Mouse (Mus musculus) lung, postnatal 36 days (tissue): ENCODE measurements around the gene Kbtbd7.
"Not testable (repeated sequence)": the region's sequence is repeated elsewhere in the genome, so short reads cannot be mapped to it uniquely, and the experiment has no call there.

Experiments
- DNase-seq: peaks from one replicate; pipeline ENCODE4 v3.0.0; 2022; ENCODE audit warnings: mixed read lengths

Kbtbd7 gene

DNA sequence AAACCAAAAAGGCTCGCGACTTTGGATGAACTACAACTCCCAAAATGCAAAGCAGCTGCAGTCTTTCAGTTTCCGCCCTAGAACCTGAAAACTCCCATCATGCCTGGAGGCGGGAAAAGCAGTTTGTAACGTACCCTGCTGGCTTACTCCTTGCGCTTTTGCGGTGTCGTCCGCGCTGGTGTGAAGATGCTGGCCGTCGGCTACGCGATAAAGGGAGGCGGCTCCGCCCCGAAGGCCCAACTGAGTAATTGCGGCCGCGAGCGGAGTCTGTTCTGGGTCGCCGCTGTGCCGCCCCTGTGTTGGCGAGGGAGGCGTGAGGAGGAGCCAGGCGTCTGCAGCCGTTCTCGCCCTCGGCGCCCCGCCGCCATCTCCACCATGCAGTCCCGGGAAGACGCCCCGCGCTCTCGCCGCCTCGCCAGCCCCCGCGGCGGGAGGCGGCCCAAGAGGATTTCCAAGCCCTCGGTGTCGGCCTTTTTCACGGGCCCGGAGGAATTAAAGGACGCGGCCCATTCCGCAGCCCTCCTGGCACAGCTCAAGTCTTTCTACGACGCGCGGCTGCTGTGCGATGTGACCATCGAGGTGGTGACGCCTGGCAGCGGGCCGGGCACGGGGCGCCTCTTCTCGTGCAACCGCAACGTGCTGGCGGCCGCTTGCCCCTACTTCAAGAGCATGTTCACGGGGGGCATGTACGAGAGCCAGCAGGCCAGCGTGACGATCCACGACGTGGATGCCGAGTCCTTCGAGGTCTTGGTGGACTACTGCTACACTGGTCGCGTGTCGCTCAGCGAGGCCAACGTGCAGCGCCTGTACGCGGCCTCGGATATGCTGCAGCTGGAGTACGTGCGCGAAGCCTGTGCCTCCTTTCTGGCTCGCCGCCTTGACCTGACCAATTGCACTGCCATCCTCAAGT is 25.6 kb downstream of the Kbtbd7 start, which contains the start of gene Kbtbd6:
Kbtbd6 (plus strand) TSS at position 155 of the 910 bp plus-strand sequence.
- peak; percentile 89 for DNase-seq

DNA sequence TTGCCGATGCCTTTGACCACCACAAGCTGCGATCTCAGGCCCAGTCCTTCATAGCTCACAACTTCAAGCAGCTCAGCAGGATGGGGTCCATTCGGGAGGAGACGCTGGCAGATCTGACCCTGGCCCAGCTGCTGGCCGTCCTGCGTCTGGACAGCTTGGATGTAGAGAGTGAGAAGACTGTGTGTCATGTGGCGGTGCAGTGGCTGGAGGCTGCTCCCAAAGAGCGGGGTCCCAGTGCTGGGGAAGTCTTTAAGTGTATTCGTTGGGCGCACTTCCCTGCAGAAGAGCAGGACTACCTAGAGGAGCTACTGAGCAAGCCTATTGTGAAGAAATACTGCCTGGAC is 26.3 kb downstream of the Kbtbd7 start:
- not testable (repeated sequence) for DNase-seq

DNA sequence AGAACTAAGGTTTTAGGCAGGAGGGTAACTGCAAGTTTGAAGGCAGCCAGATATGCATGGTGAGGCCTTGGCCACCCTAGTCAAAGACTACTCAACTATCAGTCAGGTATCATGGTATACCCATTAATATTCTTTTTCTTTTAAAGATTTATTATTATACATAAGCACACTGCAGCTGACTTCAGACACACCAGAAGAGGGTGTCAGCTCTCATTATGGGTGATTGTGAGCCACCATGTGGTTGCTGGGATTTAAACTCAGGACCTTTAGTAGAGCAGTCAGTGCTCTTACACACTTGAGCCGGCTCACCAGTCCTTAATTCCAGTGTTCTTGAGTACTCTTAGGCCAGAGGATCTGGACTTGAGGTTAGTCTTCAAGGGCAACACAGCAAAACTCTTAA is 34.1 kb downstream of the Kbtbd7 start:
- DNase-seq = no peak

DNA sequence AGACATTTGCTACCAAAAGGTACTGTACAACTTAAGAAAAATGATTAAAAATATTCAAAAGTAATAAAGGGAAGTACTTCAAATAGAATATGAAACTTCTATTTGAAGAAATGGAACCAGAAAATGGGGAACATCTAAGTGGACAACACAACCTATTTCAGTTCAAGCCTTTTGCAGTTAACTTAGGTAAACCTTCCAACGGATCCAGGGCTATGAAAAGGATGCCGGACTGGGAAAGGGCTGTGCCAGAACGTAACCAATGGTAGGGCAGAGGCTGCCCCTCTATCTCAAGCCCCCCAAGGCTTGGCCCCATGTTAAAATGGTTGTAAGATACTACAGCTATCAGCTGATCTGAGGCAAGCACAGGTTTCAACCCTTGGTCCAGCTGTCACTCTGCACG is 34.7 kb downstream of the Kbtbd7 start:
- DNase-seq = no peak

DNA sequence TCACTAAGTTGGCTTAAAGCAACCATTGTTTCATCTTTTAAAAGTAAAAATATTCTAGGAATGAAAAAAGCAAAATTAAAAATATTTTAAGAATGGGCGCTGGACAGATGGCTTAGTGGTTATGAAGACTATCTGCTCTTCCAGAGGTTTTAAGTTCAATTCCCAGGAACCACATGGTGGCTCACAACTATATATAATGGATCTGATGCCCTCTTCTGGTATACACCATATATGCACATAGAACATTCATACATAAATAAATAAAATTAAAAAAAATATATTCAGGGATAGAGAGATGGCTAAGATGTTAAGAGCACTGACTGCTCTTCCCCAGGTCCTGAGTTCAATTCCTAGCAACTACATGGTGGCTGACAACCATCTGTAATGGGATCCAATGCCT is 39.3 kb downstream of the Kbtbd7 start:
- no peak for DNase-seq

DNA sequence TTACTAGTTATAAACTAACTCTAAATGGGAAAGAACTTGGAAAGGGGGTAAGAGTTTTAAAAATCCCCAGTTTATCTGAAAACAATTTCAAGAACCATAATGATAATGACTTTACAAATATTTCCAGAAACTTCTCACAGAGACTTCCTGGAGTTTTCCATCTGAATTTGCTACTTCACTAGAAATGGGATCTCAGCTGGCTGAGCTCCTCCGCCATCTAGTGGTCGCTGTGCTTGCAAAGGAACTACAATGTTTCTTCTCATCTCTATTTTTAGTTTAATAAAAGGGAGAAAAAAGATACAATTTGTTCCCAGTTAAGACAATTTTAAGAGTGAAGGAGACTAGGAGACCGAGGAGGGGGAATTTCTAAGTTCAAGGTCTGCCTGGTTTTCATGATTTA is 41.3 kb downstream of the Kbtbd7 start:
- peak; percentile 85 for DNase-seq

DNA sequence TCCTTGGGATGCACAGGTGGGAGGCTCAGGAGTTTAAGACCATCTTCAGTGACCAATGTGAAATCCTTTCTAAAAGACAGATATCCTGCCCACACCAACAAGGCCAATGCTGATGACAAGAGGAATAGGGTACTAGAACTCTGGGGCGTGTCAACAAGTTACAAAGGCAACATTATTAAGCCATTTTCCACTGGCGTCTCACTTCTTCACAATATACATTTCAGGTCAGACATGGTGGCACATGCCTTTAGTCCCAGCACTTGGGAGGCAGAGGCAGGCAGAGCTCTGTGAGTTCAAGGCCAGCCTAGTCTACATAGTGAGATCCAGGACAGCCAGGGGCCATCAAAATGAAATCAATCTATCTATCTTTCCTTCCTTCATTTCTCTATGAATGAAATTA is 47.1 kb downstream of the Kbtbd7 start:
- no peak for DNase-seq
